Mouse (Mus musculus) MEL (cell line): ENCODE results near the gene Zswim5.

Experiments used
- CHD1 ChIP-seq: IDR thresholded peaks from 2 replicates; pipeline ENCODE4 v1.6.1; 2012; ENCODE audit warnings: low read depth, mild to moderate bottlenecking, inconsistent platforms, low read length, improper control_type of control experiment
- CTCF ChIP-seq, 3 experiments: IDR thresholded peaks in 2 of 3; conservative IDR thresholded peaks in 1 of 3; 2 replicates each; pipeline ENCODE4 v1.5.1; 2011 to 2012; ENCODE audit warnings: low read length in 3 of 3, low read depth in 2 of 3, mild to moderate bottlenecking in 2 of 3, improper control_type of control experiment in 1 of 3, inconsistent platforms in 1 of 3, mixed read lengths in 1 of 3, moderate library complexity in 1 of 3; ENCODE audit not compliant: control insufficient read depth in 1 of 3, insufficient read depth in 1 of 3, poor library complexity in 1 of 3, severe bottlenecking in 1 of 3
- ETS1 ChIP-seq: IDR thresholded peaks from 2 replicates; pipeline ENCODE4 v1.6.1; 2012; ENCODE audit warnings: low read depth, mild to moderate bottlenecking, inconsistent platforms, low read length, improper control_type of control experiment, moderate library complexity
- MYC ChIP-seq: IDR thresholded peaks from 2 replicates; pipeline ENCODE4 v1.6.1; 2011; ENCODE audit warnings: low read depth, mild to moderate bottlenecking, low read length, improper control_type of control experiment, moderate library complexity
- POLR2A ChIP-seq, 2 experiments: IDR thresholded peaks; 2 replicates each; pipeline ENCODE4 v1.6.1; 2011 to 2012; ENCODE audit warnings: low read length in 2 of 2, mild to moderate bottlenecking in 2 of 2, control low read depth in 1 of 2, improper control_type of control experiment in 1 of 2, low read depth in 1 of 2, moderate library complexity in 1 of 2; ENCODE audit not compliant: control insufficient read depth in 1 of 2, insufficient read depth in 1 of 2, poor library complexity in 1 of 2
- SIN3A ChIP-seq: IDR thresholded peaks from 2 replicates; pipeline ENCODE4 v1.6.1; 2012; ENCODE audit warnings: low read length, improper control_type of control experiment, inconsistent platforms

DNA sequence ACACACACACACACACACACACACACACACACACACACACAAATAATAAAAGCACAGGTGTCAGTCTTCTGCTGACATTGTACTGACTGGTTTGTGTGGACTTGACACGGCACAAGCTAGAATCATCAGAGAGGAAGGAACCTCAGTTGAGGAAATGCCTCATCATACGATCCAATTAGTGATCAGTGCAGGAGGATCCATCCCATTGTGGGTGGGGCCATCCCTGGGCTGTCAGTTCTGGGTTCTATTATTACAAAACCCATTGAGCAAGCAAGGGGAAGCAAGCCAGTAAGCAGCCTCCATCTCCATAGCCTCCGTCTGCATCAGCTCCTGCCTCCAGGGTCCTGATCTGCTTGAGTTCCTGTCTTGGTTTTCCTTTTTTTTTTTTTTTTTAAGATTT lies 7.3 kb upstream of the Zswim5 start:
- TF ChIP-seq CTCF (IDR thresholded peaks at IDR 0.05 in 2 of 3, conservative IDR thresholded peaks at IDR 0.05 in 1 of 3; ENCODE audit: control insufficient read depth in 1 of 3, insufficient read depth in 1 of 3, low read depth in 2 of 3, low read length in 3 of 3, poor library complexity in 1 of 3, severe bottlenecking in 1 of 3) (no peak), SIN3A (no peak), ETS1 (no peak), CHD1 (no peak), POLR2A (IDR thresholded peaks at IDR 0.05; ENCODE audit: control insufficient read depth in 1 of 2, insufficient read depth in 1 of 2, low read depth in 1 of 2, low read length in 2 of 2, poor library complexity in 1 of 2) (no peak), MYC (no peak)
